Mouse (Mus musculus) hindbrain, embryonic 11.5 days (tissue): ENCODE data around the gene Dync1h1. TPM values are rescaled to one million over a fixed set of nuclear protein-coding genes. Genes with fewer than 3 reads are reported as not detected.

Experiments used
- ATAC-seq: fragments of 200-750 bp; cut with Nextera tagmentation; 2 replicates; pipeline ENCODE4 v1.8.0; 2017; ENCODE audit warnings: mild to moderate bottlenecking, moderate TSS enrichment, moderate library complexity; ENCODE audit not compliant: low FRiP score
- DNase-seq: peaks from one replicate; pipeline ENCODE4 v3.0.0-alpha.2; 2015; ENCODE audit warnings: low spot score
- H3K27ac ChIP-seq: fragments of 300-500 bp; sonication (generic); 2 replicates; pipeline ENCODE4 v1.5.1; 2014; ENCODE audit warnings: mild to moderate bottlenecking, low read depth, low read length
- H3K27me3 ChIP-seq: fragments of 300-500 bp; sonication (generic); 2 replicates; pipeline ENCODE4 v1.6.1; 2014; ENCODE audit warnings: mild to moderate bottlenecking, low read length, moderate library complexity, mixed read lengths; ENCODE audit not compliant: control insufficient read depth, insufficient read depth
- H3K36me3 ChIP-seq: fragments of 300-500 bp; sonication (generic); 2 replicates; pipeline ENCODE4 v1.6.1; 2014; ENCODE audit warnings: mild to moderate bottlenecking, low read length, moderate library complexity, mixed read lengths; ENCODE audit not compliant: control insufficient read depth, insufficient read depth
- H3K4me1 ChIP-seq: fragments of 300-500 bp; sonication (generic); replicated peaks from 2 replicates; pipeline ENCODE4 v1.6.1; 2014; ENCODE audit warnings: low read length, mixed read lengths; ENCODE audit not compliant: control insufficient read depth, insufficient read depth
- H3K4me2 ChIP-seq: fragments of 300-500 bp; sonication (generic); replicated peaks from 2 replicates; pipeline ENCODE4 v1.6.1; 2014; ENCODE audit warnings: mild to moderate bottlenecking, low read depth, low read length
- H3K4me3 ChIP-seq: fragments of 300-500 bp; sonication (generic); 2 replicates; pipeline ENCODE4 v1.5.1; 2014; ENCODE audit warnings: low read depth, low read length
- H3K9ac ChIP-seq: fragments of 300-500 bp; sonication (generic); 2 replicates; pipeline ENCODE4 v1.6.1; 2014; ENCODE audit warnings: low read depth, low read length
- H3K9me3 ChIP-seq: fragments of 300-500 bp; sonication (generic); 2 replicates; pipeline ENCODE4 v1.6.1; 2016; ENCODE audit warnings: low read length; ENCODE audit not compliant: control insufficient read depth
- WGBS: fragments of 180-500 bp; shearing (Covaris S2); extraction: QIAGEN DNeasy Blood & Tissue Kit; methylation state at CpG from one replicate; pipeline ENCODE4 v1.1.7; 2014; 5-methylcytosine and 5-hydroxymethylcytosine counted together
- polyA plus RNA-seq: library from polyadenylated mRNA; unstranded; fragments of >200 nt; fragmentation: Nextera tagmentation; extraction: Ambion mirVana; gene quantifications from 2 replicates; pipeline ENCODE4 v1.2.1, GENCODE M21; 2014

Dync1h1 gene
- polyA plus RNA-seq, 1 experiment from 2014 or later, result 93.0 TPM

- Histone ChIP-seq H3K9ac (no peak overlapping the region), H3K27ac (no peak overlapping the region), H3K4me2 (no peak overlapping the region), H3K9me3 (no peaks in the 10 kb centered on the region), H3K27me3 (no peaks in the 10 kb centered on the region), H3K36me3 (0 out of 2 replicates have a peak, but pooled peaks cover 2% of the 10 kb centered on the region), H3K4me1 (no peaks in the 10 kb centered on the region), H3K4me3 (no peak overlapping the region)
- WGBS, result 93% methylated on average over 9 of the region's 9 CpGs
- ATAC-seq, result no peak
- no peak for DNase-seq
These were observed 34.9 kb upstream of the Dync1h1 start for GRCm38 (mm10) chr12:110566366-110566765.

- WGBS, result 95% methylated on average over 10 of the region's 10 CpGs
- Histone ChIP-seq H3K4me1 (no peaks in the 10 kb centered on the region), H3K27ac (no peak overlapping the region), H3K4me2 (no peak overlapping the region), H3K4me3 (no peak overlapping the region), H3K9me3 (no peaks in the 10 kb centered on the region), H3K36me3 (no peaks in the 10 kb centered on the region; the same call in 1 of the 2 replicates), H3K9ac (no peak overlapping the region), H3K27me3 (no peaks in the 10 kb centered on the region)
- no peak for DNase-seq
- no peak for ATAC-seq
These were observed 30.2 kb upstream of the Dync1h1 start for GRCm38 (mm10) chr12:110571050-110571449.

GRCm38 (mm10) chr12:110572351-110572750 is 28.9 kb upstream of the Dync1h1 start:
- ATAC-seq (no peak), DNase-seq (no peak)
- WGBS, result 96% methylated on average over 4 of the region's 4 CpGs
- no peaks in the 10 kb centered on the region for H3K9me3 ChIP-seq
- H3K4me1 ChIP-seq, result no peaks in the 10 kb centered on the region
- no peak overlapping the region for H3K9ac ChIP-seq
- H3K27me3 ChIP-seq, result no peaks in the 10 kb centered on the region
- H3K4me3 ChIP-seq, result no peak overlapping the region
- H3K36me3 ChIP-seq, result no peaks in the 10 kb centered on the region; the same call in 1 of the 2 replicates
- H3K4me2 ChIP-seq, result no peak overlapping the region
- H3K27ac ChIP-seq, result no peak overlapping the region

DNA sequence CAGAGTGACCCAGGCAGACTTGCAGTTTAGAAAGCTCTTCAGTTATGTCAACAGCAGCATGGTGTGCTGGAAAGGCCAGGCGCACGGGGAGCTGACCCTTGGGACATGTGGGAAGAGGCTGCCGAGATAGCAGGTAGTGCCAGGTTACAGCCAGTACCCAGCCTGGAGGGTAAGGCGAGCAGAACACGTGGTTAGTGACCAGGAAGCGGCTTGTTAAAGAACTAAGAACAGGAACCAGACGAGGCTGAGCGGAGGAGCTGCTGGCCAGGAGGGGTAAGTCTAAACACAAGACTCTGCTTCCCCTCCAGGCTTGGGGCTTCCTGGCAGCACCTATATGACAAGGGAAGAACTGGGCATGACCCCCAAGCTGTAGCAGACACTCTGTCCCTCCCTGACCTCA is 27.6 kb upstream of the Dync1h1 start:
- H3K4me2 ChIP-seq, result no peak overlapping the region
- no peaks in the 10 kb centered on the region for H3K9me3 ChIP-seq
- DNase-seq (no peak), ATAC-seq (no peak)
- no peak overlapping the region for H3K4me3 ChIP-seq
- WGBS, result 95% methylated on average over 8 of the region's 8 CpGs
- H3K27me3 ChIP-seq, result no peaks in the 10 kb centered on the region
- H3K36me3 ChIP-seq, result no peaks in the 10 kb centered on the region; the same call in 1 of the 2 replicates
- H3K27ac ChIP-seq, result no peak overlapping the region
- H3K9ac ChIP-seq, result no peak overlapping the region
- H3K4me1 ChIP-seq, result no peaks in the 10 kb centered on the region

- no peak for DNase-seq
These were observed 25.3 kb upstream of the Dync1h1 start for GRCm38 (mm10) chr12:110575926-110576325.

GRCm38 (mm10) chr12:110578333-110578732 is 22.9 kb upstream of the Dync1h1 start:
- Histone ChIP-seq H3K27me3 (no peaks in the 10 kb centered on the region), H3K36me3 (no peaks in the 10 kb centered on the region; the same call in 1 of the 2 replicates), H3K9ac (no peak overlapping the region), H3K4me2 (no peak overlapping the region), H3K27ac (no peak overlapping the region), H3K9me3 (no peaks in the 10 kb centered on the region), H3K4me1 (no peaks in the 10 kb centered on the region), H3K4me3 (no peak overlapping the region)
- DNase-seq, result no peak
- WGBS, result 91% methylated on average over 9 of the region's 9 CpGs
- no peak for ATAC-seq

More at GRCm38 (mm10) chr12:110575926-110576325, 25.3 kb upstream of the Dync1h1 start:
- H3K9ac ChIP-seq, result no peak overlapping the region
- ATAC-seq, result no peak
- H3K4me1 ChIP-seq, result no peaks in the 10 kb centered on the region
- no peaks in the 10 kb centered on the region for H3K9me3 ChIP-seq
- no peak overlapping the region for H3K27ac ChIP-seq
- H3K4me2 ChIP-seq, result no peak overlapping the region
- no peaks in the 10 kb centered on the region for H3K27me3 ChIP-seq
- no peaks in the 10 kb centered on the region; the same call in 1 of the 2 replicates for H3K36me3 ChIP-seq
- WGBS, result 85% methylated on average over 4 of the region's 4 CpGs
- no peak overlapping the region for H3K4me3 ChIP-seq

- Histone ChIP-seq H3K27ac (no peak overlapping the region), H3K9ac (no peak overlapping the region), H3K36me3 (no peaks in the 10 kb centered on the region), H3K27me3 (no peaks in the 10 kb centered on the region), H3K4me1 (peaks cover 6% of the 10 kb centered on the region; the same call in 1 of the 2 replicates), H3K9me3 (no peaks in the 10 kb centered on the region), H3K4me3 (no peak overlapping the region), H3K4me2 (no peak overlapping the region)
- ATAC-seq (no peak), DNase-seq (no peak)
- 83% methylated on average over 6 of the region's 6 CpGs for WGBS
These were observed 12.6 kb upstream of the Dync1h1 start for GRCm38 (mm10) chr12:110588622-110589021.

DNA sequence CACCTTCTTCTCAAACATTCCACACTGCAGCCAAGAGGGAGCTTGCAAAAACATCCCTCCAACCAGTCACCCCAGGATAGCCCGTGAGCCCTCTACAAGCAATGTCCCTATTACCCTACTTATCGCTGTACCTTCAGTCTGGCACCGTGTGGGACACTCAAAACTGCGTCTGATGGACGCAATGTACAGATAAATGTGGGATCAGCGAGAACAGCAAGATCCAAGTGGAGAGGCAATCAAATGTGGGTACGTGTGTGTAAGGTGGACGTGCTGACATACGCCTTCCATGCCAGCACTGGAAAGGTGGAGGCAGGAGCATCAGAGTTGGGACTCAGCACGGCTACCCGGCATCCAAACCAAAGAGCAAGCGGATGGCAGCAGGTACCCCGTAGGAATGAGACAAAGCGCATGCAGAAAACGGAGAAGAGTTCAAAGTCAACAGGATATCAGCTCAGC is 10.4 kb upstream of the Dync1h1 start:
- Histone ChIP-seq H3K4me3 (peak overlapping the region; percentile 65), H3K4me1 (peaks cover 6% of the 10 kb centered on the region; the same call in 1 of the 2 replicates), H3K27ac (peak overlapping the region; percentile 56), H3K4me2 (peak overlapping the region; percentile 94), H3K9me3 (no peaks in the 10 kb centered on the region), H3K27me3 (no peaks in the 10 kb centered on the region), H3K36me3 (no peaks in the 10 kb centered on the region), H3K9ac (peak overlapping the region; percentile 92)
- WGBS, result 2% methylated on average over 15 of the region's 15 CpGs
- DNase-seq (no peak), ATAC-seq (no peak; the same call in 1 of the 2 replicates)

DNA sequence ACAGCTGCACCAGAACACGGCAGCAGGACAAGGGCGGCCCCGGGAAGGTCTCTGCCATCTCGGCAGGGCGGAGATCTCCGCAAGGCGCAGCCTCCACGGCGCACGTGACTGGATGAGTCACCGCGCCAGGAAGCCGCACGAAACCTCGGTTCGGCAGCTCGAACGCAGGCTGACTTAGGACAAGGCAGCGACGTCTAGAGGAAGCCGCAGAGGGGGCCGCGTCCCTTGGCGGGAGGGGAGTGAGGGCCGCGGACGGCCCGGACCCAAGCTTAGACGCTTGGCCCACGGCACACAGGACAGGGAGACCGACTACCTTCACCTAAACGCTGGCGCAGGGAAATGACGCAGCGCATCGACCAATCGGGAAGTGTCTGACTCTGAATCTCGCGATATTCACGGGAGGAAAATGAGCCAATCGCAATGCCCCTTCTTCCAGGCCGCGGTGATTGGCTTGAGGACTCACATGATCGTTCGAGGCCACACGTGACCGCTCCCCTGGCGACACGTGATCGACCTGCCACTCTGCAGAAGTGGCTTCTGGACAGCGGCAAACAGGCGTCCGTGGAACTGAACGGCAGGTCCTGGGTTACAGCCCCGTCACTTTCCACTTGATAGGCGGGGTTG is 9.9 kb upstream of the Dync1h1 start:
- H3K4me1 ChIP-seq, result peaks cover 6% of the 10 kb centered on the region; the same call in 1 of the 2 replicates
- peak overlapping the region; percentile 56 for H3K27ac ChIP-seq
- DNase-seq (peak; percentile 99), ATAC-seq (peak; percentile 99)
- H3K36me3 ChIP-seq, result no peaks in the 10 kb centered on the region
- under 1% methylated on average over 56 of the region's 56 CpGs for WGBS
- peak overlapping the region; percentile 94 for H3K4me2 ChIP-seq
- H3K27me3 ChIP-seq, result no peaks in the 10 kb centered on the region
- peak overlapping the region; percentile 65 for H3K4me3 ChIP-seq
- H3K9me3 ChIP-seq, result no peaks in the 10 kb centered on the region
- H3K9ac ChIP-seq, result peak overlapping the region; percentile 92
